Mouse (Mus musculus): Measurements from ENCODE around the gene Wnt3a. TPM values are rescaled to one million over a fixed set of nuclear protein-coding genes. Genes with fewer than 3 reads are reported as not detected.

Wnt3a gene
- polyA plus RNA-seq, 2 experiments = 1.2 to 1.3 TPM

- no peak overlapping the region for H3K27ac ChIP-seq (replicated peaks; ENCODE audit: low read depth, low read length)
- no peak for TF ChIP-seq POLR2A (IDR thresholded peaks at IDR 0.05; ENCODE audit: borderline replicate concordance, extremely low read depth, insufficient read depth, insufficient read length)
- no peaks in the 10 kb centered on the region for H3K9me3 ChIP-seq (ENCODE audit: control insufficient read depth, low read length)
- peaks cover 32% of the 10 kb centered on the region for H3K4me1 ChIP-seq (ENCODE audit: control insufficient read depth, insufficient read depth, low read length)
- no peak for DNase-seq (ENCODE audit: low spot score)
- H3K4me2 ChIP-seq (replicated peaks; ENCODE audit: low read depth, low read length, severe bottlenecking) = no peak overlapping the region
- ATAC-seq (ENCODE audit: low FRiP score, low read depth) = no peak
- no peak overlapping the region for H3K4me3 ChIP-seq (replicated peaks; ENCODE audit: low read length)
- H3K9ac ChIP-seq (ENCODE audit: low read depth, low read length, severe bottlenecking) = no peak overlapping the region
- peaks cover 44% of the 10 kb centered on the region for H3K36me3 ChIP-seq (ENCODE audit: control insufficient read depth, insufficient read depth, low read length)
- WGBS = 91% methylated on average over 4 of the region's 4 CpGs
- no peaks in the 10 kb centered on the region for H3K27me3 ChIP-seq (ENCODE audit: control insufficient read depth, insufficient read depth, low read length)
Measured at GRCm38 (mm10) chr11:59222306-59222705, 68.2 kb downstream of the Wnt3a start.

DNA sequence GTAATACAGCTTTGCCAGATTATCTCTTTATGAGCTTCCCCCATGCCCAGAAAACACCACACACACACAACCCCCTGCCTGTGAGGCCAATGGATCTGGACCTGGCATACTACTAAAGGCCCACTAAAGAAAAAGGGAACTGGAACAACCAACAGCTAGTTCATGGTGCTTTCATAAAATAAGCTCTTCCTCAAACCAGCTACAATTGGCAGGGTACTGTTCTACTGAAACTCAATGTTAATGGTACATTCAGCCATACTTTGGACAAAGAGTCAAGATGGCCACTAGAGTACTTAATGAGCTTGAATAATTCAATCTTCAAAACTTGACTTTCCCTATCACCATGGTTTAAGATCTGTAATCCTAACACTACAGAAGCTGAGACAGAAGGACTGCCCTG, 68.9 kb downstream of the Wnt3a start:
- no peak overlapping the region for H3K9ac ChIP-seq (ENCODE audit: low read depth, low read length, severe bottlenecking)
- no peak for DNase-seq (ENCODE audit: low spot score)
- no peak overlapping the region for H3K4me3 ChIP-seq (replicated peaks; ENCODE audit: low read length)
- peaks cover 45% of the 10 kb centered on the region for H3K36me3 ChIP-seq (ENCODE audit: control insufficient read depth, insufficient read depth, low read length)
- no peaks in the 10 kb centered on the region for H3K9me3 ChIP-seq (ENCODE audit: control insufficient read depth, low read length)
- ATAC-seq (ENCODE audit: low FRiP score, low read depth) = no peak
- no peak for TF ChIP-seq POLR2A (IDR thresholded peaks at IDR 0.05; ENCODE audit: borderline replicate concordance, extremely low read depth, insufficient read depth, insufficient read length)
- no peak overlapping the region for H3K27ac ChIP-seq (replicated peaks; ENCODE audit: low read depth, low read length)
- no peaks in the 10 kb centered on the region for H3K27me3 ChIP-seq (ENCODE audit: control insufficient read depth, insufficient read depth, low read length)
- peaks cover 29% of the 10 kb centered on the region for H3K4me1 ChIP-seq (ENCODE audit: control insufficient read depth, insufficient read depth, low read length)
- H3K4me2 ChIP-seq (replicated peaks; ENCODE audit: low read depth, low read length, severe bottlenecking) = no peak overlapping the region

GRCm38 (mm10) chr11:59219064-59219463, 71.5 kb downstream of the Wnt3a start:
- Histone ChIP-seq H3K9me3 (ENCODE audit: control insufficient read depth, low read length) (no peaks in the 10 kb centered on the region), H3K27me3 (ENCODE audit: control insufficient read depth, insufficient read depth, low read length) (no peaks in the 10 kb centered on the region), H3K36me3 (ENCODE audit: control insufficient read depth, insufficient read depth, low read length) (peaks cover 47% of the 10 kb centered on the region), H3K27ac (replicated peaks; ENCODE audit: low read depth, low read length) (no peak overlapping the region), H3K4me3 (replicated peaks; ENCODE audit: low read length) (no peak overlapping the region), H3K4me1 (ENCODE audit: control insufficient read depth, insufficient read depth, low read length) (peaks cover 8% of the 10 kb centered on the region), H3K4me2 (replicated peaks; ENCODE audit: low read depth, low read length, severe bottlenecking) (no peak overlapping the region), H3K9ac (ENCODE audit: low read depth, low read length, severe bottlenecking) (no peak overlapping the region)
- DNase-seq (ENCODE audit: low spot score) = no peak
- no peak for ATAC-seq (ENCODE audit: low FRiP score, low read depth)
- no peak for TF ChIP-seq POLR2A (IDR thresholded peaks at IDR 0.05; ENCODE audit: borderline replicate concordance, extremely low read depth, insufficient read depth, insufficient read length)

GRCm38 (mm10) chr11:59218389-59218998, 72.1 kb downstream of the Wnt3a start:
- ATAC-seq (ENCODE audit: low FRiP score, low read depth) = no peak
- no peak overlapping the region for H3K27ac ChIP-seq (replicated peaks; ENCODE audit: low read depth, low read length)
- 84% methylated on average over 4 of the region's 4 CpGs for WGBS
- TF ChIP-seq POLR2A (IDR thresholded peaks at IDR 0.05; ENCODE audit: borderline replicate concordance, extremely low read depth, insufficient read depth, insufficient read length) = no peak
- no peak overlapping the region for H3K9ac ChIP-seq (ENCODE audit: low read depth, low read length, severe bottlenecking)
- H3K27me3 ChIP-seq (ENCODE audit: control insufficient read depth, insufficient read depth, low read length) = no peaks in the 10 kb centered on the region
- H3K4me2 ChIP-seq (replicated peaks; ENCODE audit: low read depth, low read length, severe bottlenecking) = no peak overlapping the region
- peak; percentile 54 for DNase-seq (ENCODE audit: low spot score)
- H3K4me1 ChIP-seq (ENCODE audit: control insufficient read depth, insufficient read depth, low read length) = peaks cover 3% of the 10 kb centered on the region; the same call in 1 of the 2 replicates
- no peak overlapping the region for H3K4me3 ChIP-seq (replicated peaks; ENCODE audit: low read length)
- no peaks in the 10 kb centered on the region for H3K9me3 ChIP-seq (ENCODE audit: control insufficient read depth, low read length)
- peaks cover 44% of the 10 kb centered on the region for H3K36me3 ChIP-seq (ENCODE audit: control insufficient read depth, insufficient read depth, low read length)

DNA sequence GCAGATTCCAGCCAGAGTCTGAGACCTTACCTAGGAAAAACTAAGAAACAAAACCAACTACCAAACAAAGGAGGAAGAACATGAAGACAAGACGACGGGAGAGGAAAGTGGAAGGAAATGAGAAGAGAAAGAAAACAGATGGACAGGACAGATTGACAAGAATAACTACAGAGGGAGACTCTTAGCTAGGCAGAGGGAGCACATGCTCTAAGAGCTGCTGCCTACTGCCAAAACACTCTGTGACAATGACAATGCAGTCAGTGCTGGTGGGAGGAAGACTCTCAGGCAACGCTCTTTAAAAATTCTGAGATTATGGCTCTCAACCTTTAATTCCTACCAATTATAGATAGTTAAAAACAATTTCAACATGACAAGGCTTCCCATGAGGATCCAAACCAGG, 73.6 kb downstream of the Wnt3a start:
- ATAC-seq (ENCODE audit: low FRiP score, low read depth) (no peak), DNase-seq (ENCODE audit: low spot score) (no peak)
- no peaks in the 10 kb centered on the region for H3K9me3 ChIP-seq (ENCODE audit: control insufficient read depth, low read length)
- no peak overlapping the region for H3K27ac ChIP-seq (replicated peaks; ENCODE audit: low read depth, low read length)
- H3K4me1 ChIP-seq (ENCODE audit: control insufficient read depth, insufficient read depth, low read length) = no peaks in the 10 kb centered on the region
- no peak overlapping the region for H3K9ac ChIP-seq (ENCODE audit: low read depth, low read length, severe bottlenecking)
- H3K4me3 ChIP-seq (replicated peaks; ENCODE audit: low read length) = no peak overlapping the region
- no peak overlapping the region for H3K4me2 ChIP-seq (replicated peaks; ENCODE audit: low read depth, low read length, severe bottlenecking)
- H3K36me3 ChIP-seq (ENCODE audit: control insufficient read depth, insufficient read depth, low read length) = peaks cover 52% of the 10 kb centered on the region
- no peaks in the 10 kb centered on the region for H3K27me3 ChIP-seq (ENCODE audit: control insufficient read depth, insufficient read depth, low read length)
- no peak for TF ChIP-seq POLR2A (IDR thresholded peaks at IDR 0.05; ENCODE audit: borderline replicate concordance, extremely low read depth, insufficient read depth, insufficient read length)
- WGBS = 92% methylated on average over 3 of the region's 3 CpGs

Measured in limb, embryonic 14.5 days (tissue).